Mouse (Mus musculus): ENCODE results near the gene Tmem240. TPM values are rescaled to one million over a fixed set of nuclear protein-coding genes. Genes with fewer than 3 reads are reported as not detected.

Tmem240 gene
- total RNA-seq, 2 experiments from 2014 or later: 0.57 to 0.66 TPM

DNA sequence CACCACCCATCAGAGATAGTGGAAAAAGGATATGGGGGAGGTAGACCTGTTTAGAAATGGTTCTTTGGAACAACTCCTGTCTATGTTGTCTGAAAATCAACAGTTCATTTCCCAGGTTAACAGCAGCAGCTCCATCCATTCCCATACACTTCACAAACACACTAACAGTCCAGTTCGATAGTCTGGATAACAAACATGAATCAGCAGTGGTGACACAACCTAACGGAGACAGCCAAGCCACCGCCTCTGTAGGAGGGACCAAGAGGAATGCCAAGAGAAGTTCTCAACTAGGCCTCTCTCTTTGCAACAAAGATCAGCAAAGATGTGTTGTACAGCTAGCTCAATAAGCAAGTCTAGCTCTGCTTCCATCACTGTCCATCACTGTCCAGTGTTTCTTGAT, 27.8 kb downstream of the Tmem240 start:
- intact Hi-C loops (cut with DNase I; ENCODE audit: low total_unique reads): no loop called here
- DNase-seq: no peak

DNA sequence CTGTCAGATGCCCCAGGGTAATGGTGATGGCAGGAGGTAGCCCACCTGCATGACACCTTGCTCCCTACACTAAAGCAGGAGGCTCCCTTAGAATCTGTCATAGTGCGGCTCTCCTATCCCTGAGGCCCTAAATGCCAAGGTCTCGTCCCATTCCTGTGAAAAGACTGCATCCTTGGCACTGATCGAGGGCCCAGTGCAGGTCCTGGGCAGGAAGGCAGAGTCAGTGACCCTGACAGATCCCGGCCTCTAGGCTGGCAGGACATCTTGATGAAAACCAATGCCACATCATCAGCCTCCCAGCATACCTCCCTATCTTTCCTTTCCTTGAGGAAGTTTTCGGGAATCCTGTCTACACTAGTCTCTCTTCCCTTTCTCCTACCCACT, 34.9 kb downstream of the Tmem240 start:
- intact Hi-C loops (cut with DNase I; ENCODE audit: low total_unique reads): loop anchor here (5.0 kb wide), 1 partner anchor 47 kb away; no protein-coding TSS in a partner anchor
- DNase-seq: no peak

DNA sequence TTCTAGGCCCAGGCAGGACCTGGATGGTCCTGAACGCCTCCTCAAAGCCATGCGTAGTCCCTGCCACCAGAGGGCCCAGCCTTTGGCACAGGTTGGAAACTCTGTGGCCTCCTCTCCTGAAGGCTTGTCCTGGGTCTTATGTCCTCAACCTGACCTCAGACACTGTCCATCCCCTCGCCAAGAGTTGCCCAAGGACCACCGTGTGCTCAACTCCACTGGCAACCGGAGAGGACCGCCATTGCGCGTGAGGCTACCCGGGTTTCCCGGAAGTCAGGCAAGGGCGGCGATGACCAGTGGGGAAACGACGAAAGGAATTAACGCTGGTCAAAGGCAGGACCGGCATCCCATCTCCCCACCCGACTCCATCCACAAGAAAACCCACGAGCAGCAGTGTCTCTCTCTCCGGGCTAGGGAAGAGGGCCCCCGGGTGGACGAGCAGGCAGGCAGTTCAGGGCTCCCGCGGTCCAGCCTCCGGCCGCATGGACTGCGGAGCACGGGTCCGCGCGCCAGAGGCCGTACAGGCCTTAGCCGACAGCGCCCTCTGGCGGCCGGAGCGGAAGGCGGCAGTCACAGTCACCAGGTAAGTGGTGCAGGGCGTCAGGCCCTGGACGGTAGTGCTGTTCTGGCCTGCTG, 35.4 kb downstream of the Tmem240 start:
- DNase-seq: peak; percentile 91
- intact Hi-C loops (cut with DNase I; ENCODE audit: low total_unique reads): loop anchor here (5.0 kb wide), 1 partner anchor 48 kb away; no protein-coding TSS in a partner anchor

DNA sequence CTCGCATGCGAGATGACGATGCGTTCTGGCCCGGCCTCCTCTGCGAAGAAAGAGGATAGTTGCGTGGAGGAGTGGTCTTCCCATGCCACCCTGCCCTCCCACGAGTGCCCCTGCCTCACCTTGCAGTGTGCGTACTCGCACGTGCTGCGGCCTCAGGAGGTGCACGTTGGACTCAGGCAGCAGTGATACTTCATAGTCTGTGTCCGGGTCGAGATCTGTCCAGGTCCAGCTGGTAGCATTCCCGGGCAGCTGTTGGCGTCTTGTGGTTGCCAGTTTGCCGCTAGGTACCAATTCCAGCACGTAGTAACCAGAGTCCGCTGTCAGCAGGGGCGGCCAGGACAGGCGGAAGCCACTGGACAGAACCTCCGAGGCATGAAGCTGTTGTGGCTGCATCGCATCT, 36.0 kb downstream of the Tmem240 start:
- intact Hi-C loops (cut with DNase I; ENCODE audit: low total_unique reads): no loop called here
- DNase-seq: peak; percentile 81

DNA sequence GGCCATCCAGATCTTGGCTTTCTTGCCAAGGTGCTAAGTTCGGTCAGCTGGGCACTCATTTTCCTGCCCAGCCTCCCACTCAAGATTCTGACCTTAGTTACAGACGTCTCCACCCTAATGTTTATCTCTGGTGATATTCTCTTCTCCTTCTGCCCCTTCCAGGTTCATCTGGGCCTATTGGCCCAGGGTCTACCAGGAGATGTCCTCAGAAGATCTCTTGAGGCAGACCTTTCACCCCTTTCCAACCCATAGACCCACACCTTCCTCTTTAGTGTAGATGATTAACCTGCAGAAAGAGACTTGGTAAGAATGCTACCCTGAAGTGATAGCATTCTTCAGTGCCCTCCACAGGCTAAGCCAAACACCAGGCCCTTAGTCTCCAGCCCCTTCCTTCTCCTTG, 37.1 kb downstream of the Tmem240 start:
- intact Hi-C loops (cut with DNase I; ENCODE audit: low total_unique reads): no loop called here
- no peak for DNase-seq

DNA sequence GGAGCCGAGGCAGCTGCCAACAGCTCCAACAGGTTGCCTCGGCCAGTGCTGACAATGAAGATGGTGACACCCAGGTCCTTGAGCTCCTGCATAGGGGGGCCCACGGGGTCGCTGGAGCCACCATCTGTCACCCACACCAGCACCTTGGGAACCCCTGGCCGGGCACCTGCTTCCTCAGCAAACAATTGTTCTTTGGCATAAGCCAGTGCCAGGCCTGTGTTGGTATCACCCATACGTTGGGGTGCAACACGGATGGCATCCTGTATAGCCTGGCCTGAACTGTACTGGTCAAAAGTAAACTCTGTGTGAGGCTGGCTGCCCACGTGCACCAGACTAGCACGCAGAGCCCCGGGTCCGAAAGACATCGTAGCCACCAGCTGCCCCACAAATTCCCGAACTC, 38.2 kb downstream of the Tmem240 start:
- DNase-seq: no peak
- intact Hi-C loops (cut with DNase I; ENCODE audit: low total_unique reads): no loop called here

DNA sequence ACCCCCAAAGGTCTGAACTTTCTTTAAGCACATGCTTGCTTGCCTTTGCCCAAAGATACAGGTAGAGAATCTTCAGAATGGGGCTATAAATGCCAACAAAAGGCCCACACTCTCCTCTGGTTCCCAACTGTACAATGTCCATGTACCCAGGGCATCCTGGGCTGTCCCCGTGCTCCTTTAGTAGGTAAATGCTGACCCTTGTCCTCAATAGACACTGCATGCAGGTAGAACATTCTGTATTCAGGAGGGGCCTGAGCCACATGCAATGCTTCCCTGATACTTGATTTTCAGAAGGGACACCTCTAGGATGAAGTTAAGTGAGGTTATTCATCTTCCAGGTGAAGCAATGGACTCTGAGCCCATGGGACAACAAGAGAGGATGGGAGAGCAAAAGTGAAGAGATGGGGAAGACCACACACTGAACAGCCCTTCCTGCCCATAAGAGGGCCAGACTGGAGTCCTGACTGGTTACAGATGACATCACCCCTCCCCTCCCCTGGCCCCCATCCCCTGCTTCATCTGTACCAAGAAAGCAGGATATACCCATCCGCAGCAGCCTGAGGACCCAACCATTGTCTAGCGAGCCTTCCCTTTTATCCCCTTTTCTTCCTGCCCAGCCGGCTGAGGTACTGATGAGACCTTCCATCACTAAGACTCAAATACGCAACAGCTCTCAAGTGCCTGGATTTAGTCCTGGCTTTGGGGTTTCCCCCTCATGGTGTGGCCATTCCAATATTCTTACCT, 38.9 kb downstream of the Tmem240 start:
- intact Hi-C loops (cut with DNase I; ENCODE audit: low total_unique reads): no loop called here
- no peak for DNase-seq

DNA sequence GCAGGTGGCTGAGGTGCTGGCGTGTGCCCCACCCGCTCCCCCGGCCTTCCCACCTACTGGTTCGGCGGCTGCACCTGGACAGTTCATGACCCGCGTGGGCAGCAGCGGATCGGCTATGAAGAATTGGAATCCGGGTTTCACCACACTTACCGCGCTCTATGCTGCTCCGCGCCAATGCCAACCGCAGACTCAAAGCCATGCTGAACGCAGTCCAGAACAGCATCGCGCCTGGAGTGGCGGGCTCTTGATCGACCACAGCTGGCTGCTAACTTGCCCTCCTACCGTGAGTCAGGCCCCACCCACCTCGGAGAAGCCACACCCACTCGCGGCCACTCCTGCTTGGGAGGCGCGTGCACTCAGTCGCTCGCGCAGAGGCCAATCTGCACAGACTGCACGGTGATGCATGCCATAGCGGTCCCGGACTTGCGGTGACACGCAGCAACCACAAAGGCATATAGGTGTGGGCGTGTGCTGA, 39.7 kb downstream of the Tmem240 start, which contains the start of gene Vwa1:
Vwa1 (minus strand) TSS at position 419 of the 475 bp plus-strand sequence.
- DNase-seq: peak; percentile 93
- intact Hi-C loops (cut with DNase I; ENCODE audit: low total_unique reads): no loop called here

DNA sequence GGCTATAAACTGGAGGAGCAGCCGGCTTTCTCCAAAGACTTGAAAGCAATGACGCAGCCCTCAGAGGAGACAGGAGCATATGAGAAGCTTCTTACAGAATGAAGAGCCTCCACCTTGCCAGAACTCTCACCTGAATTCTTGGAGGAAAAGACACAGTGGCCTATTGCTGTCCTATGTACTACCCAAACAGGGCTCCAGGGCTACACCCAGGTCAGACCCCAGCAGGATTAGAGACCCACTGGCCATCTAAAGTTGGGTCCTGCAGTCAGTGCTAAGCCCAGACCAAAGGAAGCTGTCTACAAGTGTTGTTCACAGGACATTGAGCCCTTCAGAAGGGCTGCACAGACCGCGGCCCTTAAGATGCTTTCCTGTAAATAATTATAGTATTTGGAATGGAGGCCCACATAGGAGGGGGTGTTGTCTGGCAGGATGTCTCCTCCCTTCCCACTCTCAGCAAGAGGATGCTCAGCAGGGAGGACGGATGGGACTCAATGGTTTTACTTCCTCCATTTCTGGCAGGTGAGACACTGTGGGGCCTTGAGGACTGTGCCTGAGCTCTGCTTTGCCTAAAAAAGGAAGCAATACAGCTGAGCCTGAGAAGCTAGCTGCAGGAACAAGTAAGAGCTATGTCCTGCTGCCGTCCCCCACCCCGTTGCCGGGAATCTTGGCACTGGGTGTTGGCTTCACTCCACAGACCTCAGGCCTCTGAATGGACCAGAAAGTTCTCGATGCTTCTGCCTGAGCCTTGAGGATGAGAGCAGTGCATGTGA, 40.6 kb downstream of the Tmem240 start:
- peak; percentile 77 for DNase-seq
- intact Hi-C loops (cut with DNase I; ENCODE audit: low total_unique reads): no loop called here

DNA sequence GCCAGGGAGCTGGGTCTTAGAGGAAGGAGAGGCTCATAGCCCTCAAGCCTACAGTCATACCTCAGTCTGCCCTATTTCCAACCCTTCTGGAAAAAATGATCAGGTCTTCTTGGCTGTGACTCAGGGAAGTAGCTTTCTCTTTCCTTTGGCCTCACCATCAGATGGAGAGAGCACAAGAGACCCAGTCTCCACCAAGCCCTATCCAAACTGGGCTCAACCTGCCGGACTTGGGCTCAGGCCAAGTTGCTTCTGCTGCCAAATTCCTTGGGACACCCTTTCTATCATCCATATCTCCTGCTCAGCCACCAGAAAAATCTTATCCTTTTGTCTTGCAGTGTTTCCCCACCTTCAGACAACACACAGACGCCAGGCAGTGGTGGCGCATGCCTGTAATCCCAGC, 41.3 kb downstream of the Tmem240 start:
- DNase-seq: peak; percentile 45
- intact Hi-C loops (cut with DNase I; ENCODE audit: low total_unique reads): no loop called here

DNA sequence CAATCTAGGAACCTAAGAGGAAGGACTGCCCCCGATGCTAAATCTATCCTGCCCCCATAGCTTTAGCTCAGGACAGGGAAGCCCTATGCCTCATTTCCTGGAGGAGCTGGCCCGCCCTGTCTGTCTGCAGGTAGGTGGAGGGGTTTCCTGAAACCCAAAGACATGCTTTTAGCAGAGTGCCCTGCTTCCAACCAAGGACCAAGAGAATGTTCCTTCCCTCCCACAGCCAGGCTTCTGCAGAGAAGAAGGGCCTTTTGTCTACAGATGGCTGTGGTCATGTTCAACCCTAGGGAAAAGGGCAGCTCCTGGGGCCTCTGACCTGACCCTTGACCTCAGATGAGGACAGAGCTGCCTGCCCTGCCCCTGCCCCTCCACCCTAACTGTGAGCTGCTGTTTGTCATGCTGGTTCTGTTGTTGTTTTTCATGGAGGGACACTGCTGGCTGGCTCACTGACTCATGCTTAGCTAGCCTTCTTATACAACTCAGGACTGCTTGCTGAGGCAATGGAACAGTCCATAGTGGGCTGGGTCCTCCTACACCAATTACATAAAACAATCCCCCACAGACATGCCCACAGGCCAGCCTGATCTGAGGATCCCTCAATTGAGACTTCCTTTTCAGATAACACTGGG, 42.2 kb downstream of the Tmem240 start:
- no peak for DNase-seq
- intact Hi-C loops (cut with DNase I; ENCODE audit: low total_unique reads): no loop called here

DNA sequence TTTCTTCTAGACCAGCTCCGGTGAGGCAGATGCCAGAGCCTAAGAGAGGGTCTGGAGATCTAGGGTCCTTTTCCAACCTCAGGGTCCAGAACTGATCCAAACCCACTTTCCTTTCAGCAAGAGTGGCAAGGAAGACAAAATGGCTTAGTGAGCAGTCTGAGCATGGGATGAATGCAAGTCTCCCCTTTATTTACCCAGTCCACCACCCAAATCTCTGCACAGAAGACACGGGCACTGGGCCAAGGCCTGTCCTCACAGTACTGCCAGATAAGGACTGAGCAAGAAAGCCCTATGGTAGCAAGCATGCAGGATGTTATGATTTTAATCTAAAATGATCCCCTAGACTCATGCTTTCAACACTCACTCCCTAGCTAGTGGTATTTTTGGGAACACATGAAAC, 43.2 kb downstream of the Tmem240 start:
- intact Hi-C loops (cut with DNase I; ENCODE audit: low total_unique reads): no loop called here
- DNase-seq: no peak

DNA sequence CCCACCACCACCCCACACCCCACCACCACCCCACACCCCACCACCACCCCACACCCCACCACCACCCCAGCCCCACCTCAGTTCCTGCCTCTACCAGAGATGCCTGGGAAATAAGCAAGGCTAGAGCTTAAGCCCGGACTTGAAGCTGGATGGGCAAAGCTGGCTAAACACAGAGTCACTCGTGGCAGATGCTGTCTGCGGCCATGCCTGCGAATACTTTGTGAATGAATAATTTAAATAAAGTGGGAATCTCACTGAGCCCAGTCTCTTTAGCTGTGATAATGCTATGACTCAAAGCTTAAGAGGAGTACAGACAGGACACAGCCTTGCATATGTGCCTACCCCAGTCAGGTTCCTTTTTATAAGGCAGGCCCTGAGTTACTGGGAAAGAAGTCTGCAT, 44.9 kb downstream of the Tmem240 start:
- DNase-seq: no peak
- intact Hi-C loops (cut with DNase I; ENCODE audit: low total_unique reads): no loop called here

DNA sequence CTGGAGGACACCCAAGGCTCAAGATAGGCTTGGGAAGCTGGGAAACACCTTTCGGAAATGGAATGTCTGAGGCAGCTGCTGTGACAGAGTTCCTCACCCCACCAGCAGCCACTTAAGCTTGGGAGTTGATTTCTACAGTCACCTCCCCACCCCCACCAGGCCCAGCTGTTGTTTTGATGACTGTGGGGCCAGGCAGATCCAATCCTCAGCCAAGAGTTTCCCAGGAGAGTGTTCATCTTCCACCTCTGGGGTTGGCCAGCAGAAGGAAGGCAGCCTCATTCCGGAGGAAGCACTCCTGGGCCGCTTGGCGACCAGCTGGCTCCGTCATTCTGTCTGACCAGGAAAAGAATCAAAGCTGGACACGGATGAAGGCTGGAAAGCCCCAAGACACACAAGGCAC, 46.3 kb downstream of the Tmem240 start:
- DNase-seq: peak; percentile 91
- intact Hi-C loops (cut with DNase I; ENCODE audit: low total_unique reads): no loop called here

DNA sequence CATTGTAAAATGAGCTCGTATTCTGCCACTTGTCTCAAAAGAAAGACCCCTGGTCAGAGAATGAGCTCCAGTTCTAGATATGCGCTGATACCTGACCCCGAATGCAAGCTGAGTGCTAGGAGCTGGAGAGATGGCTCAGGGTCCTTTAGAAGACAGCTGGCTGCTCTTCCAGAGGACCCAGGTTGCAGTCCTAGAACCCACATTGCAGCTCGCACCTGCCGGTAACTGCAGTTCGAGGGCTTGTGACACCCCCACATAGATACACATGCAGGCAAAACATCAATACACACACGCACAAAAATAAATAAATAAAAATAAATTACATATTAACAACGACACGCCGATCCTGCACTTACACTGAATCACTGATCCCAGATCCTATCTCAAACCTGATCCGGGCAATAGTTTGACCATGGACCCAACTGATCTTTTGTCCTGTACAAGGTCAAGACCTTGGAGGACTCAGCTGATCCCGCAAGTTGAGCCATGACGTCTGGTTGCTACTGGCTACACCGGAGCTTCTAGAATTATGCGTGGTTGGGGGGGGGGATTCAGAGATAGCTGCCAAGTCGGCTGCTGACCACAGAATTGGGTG, 49.0 kb downstream of the Tmem240 start:
- intact Hi-C loops (cut with DNase I; ENCODE audit: low total_unique reads): no loop called here
- no peak for DNase-seq

DNA sequence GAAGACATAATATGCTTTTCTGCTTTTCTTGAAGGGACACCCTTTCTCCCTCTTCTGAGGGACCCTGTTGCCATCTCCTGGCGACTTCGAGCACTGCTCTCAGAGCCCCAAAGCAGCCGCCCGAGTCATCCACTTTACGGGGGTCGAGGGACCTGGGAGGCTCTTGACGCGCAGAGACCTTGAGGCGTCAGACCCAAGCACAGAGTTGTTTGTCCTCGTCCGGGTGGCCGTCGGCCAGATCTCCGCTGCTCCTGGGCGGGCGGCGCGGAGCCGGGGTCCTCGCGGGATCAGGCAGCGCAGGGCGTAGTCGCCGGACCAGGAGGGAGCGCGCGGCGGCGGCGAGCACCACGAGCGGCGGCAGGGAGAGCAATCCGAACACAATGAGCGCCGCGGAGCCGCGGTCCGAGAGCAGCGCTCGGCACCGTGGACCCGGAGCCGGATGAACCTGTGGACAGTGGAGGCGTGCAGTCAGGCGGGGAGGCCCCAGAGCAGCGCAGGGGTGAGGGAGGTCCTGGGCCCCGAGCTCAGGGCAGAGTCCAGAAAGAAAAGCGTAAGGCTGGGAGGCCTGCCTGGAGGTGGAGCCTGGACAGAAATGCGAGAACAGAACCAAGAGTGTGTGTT, 49.6 kb downstream of the Tmem240 start:
- DNase-seq: peak; percentile 86
- intact Hi-C loops (cut with DNase I; ENCODE audit: low total_unique reads): no loop called here

DNA sequence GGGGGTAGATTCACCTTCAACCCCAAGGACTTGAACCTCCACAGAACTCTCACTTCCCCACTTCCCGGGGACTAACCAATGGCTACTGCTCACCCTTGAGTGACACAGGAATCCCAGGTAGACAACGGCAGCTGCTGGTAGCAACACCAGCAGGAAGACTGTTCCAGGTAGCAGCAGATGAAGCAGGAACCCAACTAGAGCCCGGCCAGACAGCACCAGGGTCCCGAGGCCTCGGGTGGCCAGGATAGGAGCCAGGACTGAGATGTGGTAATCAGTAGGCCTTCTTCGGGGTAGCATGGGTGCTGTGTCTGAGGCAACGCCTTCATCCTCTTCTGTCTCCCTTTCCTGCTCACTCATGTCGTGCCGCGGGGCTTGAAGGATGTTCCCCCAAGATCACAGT, 50.6 kb downstream of the Tmem240 start:
- no peak for DNase-seq
- intact Hi-C loops (cut with DNase I; ENCODE audit: low total_unique reads): no loop called here

DNA sequence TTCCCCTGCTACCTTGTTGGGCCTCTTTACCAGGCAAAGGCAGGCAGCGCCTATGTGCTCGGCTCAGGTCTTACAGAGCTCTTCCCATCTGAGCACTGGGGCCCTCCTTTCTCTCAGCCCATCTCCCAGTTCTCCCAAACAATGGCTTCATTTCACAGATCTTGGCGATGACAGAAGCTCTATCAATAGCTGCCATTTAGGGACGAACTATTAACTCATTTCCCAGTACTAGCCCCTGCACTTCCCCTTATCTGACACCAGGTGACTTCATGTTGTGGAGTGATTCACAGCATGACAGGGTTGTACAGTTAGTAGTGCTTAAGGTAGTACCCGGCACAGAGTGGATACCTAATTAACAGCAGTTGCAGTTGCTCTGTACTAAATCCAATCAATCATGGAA, 51.2 kb downstream of the Tmem240 start, which contains the start of gene Tmem88b:
Tmem88b (minus strand) TSS at position 56 of the 400 bp plus-strand sequence.
- intact Hi-C loops (cut with DNase I; ENCODE audit: low total_unique reads): no loop called here
- no peak for DNase-seq

DNA sequence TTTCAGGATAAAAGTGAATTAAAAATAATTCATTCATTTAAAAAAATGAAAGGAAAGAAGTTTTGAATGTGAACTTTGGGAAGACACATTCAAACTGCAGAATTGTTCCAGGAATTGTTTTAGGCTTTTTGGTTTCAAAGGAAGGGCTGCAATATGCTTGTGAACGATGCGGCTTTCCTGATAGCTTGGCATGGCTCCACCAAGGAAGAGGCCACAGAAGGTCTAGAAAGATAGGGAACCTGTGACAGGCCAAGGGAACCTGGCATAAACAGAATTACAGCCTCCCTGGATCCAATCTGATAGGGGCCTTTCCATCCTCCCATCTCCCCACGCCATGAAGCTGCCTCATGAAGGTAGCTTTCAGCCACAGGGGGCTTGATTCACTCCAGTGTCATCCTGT, 53.7 kb downstream of the Tmem240 start:
- intact Hi-C loops (cut with DNase I; ENCODE audit: low total_unique reads): no loop called here
- no peak for DNase-seq

All from gastrocnemius, postnatal 14 days (tissue).